Mouse (Mus musculus): ENCODE measurements around the gene Nodal. TPM values are rescaled to one million over a fixed set of nuclear protein-coding genes. Genes with fewer than 3 reads are reported as not detected.

The Nodal gene
- not detected for polyA plus RNA-seq (2014; fragmentation: Illumina TruSeq; extraction: RNeasy Lipid Tissue Mini Kit (QIAGEN cat#74804); ENCODE audit: low read depth, low replicate concordance)

DNA sequence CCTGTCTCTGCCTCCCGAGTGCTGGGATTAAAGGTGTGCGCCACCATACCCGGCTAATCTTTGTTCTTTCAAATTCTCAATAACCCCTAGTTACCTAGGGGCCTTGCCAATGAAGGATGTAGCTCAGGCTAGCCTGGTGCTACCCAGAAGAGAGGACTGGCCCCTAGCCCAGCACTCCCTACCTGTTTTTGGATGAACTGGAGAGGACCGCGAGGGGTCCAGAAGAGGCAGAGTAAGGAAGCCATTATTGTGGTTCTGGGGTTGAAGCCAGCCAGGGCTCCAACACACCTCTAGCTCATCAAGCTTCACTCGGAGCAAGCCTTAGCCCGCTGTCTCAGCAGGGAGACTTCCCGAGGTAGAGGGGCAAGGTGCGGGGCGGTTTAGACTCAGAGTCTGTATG lies at the start of gene Nodal:
Nodal (plus strand) TSS at position 301 of the 400 bp plus-strand sequence.

DNA sequence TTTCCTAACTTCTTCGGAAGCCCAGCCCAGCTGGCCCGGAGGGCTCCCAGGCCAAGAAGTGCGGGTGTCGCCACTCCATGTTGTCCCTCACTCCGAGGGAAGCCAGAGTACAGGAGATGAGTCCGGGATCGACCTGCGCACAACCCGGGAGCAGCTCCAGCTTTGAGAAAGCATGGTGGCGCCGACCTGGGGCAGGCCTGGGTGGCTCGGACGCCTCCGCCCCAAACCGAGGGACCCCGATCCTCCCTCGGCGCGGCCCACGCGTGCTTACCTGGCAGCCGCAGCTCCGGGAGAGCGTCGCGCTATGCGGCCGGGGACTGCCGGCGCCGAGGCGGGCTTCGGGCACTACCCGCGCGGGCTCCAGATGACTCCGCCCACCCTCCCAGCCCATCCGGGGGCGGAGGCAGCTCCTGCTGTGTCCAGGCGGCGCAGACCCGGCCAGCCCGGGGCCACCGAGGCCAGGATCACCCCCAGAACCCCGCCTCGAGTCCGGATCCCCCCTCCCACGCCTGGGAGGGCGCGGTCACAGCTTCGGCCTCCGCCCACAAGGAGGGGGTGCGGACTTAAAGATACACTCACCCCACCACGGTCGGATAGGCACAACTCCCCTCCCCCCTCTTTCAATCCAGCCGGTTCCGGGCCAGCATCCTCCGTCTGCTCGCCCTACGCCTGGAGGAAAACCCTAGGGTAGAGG lies 34.6 kb upstream of the Nodal start, which contains the start of gene Pald1:
Pald1 (minus strand) TSS at position 510 of the 694 bp plus-strand sequence.

DNA sequence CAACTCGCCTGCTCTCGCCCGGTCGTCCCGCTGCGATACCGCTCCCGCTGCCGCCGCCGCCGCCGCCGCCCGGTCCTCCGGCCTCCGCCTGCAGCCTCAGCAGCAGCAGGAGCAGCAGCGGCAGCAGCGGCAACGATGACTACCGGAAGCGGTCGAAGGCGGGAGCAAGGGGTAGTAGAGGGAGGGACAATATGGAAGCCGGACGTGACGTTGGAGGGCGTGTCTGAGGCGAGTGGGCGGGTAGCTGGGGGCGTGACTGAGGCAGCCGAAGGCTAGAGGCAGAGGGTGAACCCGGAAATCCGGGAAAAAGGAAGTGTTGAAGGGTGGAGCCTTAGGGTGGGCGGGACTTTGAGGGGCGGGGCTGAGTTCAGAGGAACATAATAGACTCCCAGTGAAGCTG lies 34.9 kb downstream of the Nodal start, which contains the start of gene Eif4ebp2:
Eif4ebp2 (minus strand) TSS at position 17 of the 400 bp plus-strand sequence.

Other genes with a start within 250 kb of the Nodal start
- gene Tbata, start 246.0 kb upstream of the Nodal start, polyA plus RNA-seq (2014; fragmentation: Illumina TruSeq; extraction: RNeasy Lipid Tissue Mini Kit (QIAGEN cat#74804); ENCODE audit: low read depth, low replicate concordance), result not detected
- gene Adamts14, start 144.5 kb upstream of the Nodal start, polyA plus RNA-seq (2014; fragmentation: Illumina TruSeq; extraction: RNeasy Lipid Tissue Mini Kit (QIAGEN cat#74804); ENCODE audit: low read depth, low replicate concordance), result not detected
- gene Prf1, start 120.1 kb upstream of the Nodal start, polyA plus RNA-seq (2014; fragmentation: Illumina TruSeq; extraction: RNeasy Lipid Tissue Mini Kit (QIAGEN cat#74804); ENCODE audit: low read depth, low replicate concordance), result 0.16 TPM
- 0.54 TPM for gene Pald1, start 34.4 kb upstream of the Nodal start, polyA plus RNA-seq (2014; fragmentation: Illumina TruSeq; extraction: RNeasy Lipid Tissue Mini Kit (QIAGEN cat#74804); ENCODE audit: low read depth, low replicate concordance)
- gene Eif4ebp2, start 34.7 kb downstream of the Nodal start, polyA plus RNA-seq (2014; fragmentation: Illumina TruSeq; extraction: RNeasy Lipid Tissue Mini Kit (QIAGEN cat#74804); ENCODE audit: low read depth, low replicate concordance), result 43.8 TPM
- 2.2 TPM for gene Lrrc20, start 57.8 kb downstream of the Nodal start, polyA plus RNA-seq (2014; fragmentation: Illumina TruSeq; extraction: RNeasy Lipid Tissue Mini Kit (QIAGEN cat#74804); ENCODE audit: low read depth, low replicate concordance)
- not detected for gene Npffr1, start 177.5 kb downstream of the Nodal start, polyA plus RNA-seq (2014; fragmentation: Illumina TruSeq; extraction: RNeasy Lipid Tissue Mini Kit (QIAGEN cat#74804); ENCODE audit: low read depth, low replicate concordance)
- gene Ppa1, start 230.6 kb downstream of the Nodal start, polyA plus RNA-seq (2014; fragmentation: Illumina TruSeq; extraction: RNeasy Lipid Tissue Mini Kit (QIAGEN cat#74804); ENCODE audit: low read depth, low replicate concordance), result 391 TPM

Measured in sigmoid colon, adult 10 weeks (tissue).